Mouse (Mus musculus) stomach, adult 2 months (tissue): ENCODE data around the gene Vstm2a. TPM values are rescaled to one million over a fixed set of nuclear protein-coding genes. Genes with fewer than 3 reads are reported as not detected.

Source experiments
- polyA plus RNA-seq: library from polyadenylated mRNA; depleted of rRNA; stranded (reverse); fragments of >200 nt; gene quantifications from 2 replicates; pipeline ENCODE4 v1.2.3, GENCODE M21; 2012; rRNA removed

Gene Vstm2a
- not detected in 2 replicates for polyA plus RNA-seq

DNA sequence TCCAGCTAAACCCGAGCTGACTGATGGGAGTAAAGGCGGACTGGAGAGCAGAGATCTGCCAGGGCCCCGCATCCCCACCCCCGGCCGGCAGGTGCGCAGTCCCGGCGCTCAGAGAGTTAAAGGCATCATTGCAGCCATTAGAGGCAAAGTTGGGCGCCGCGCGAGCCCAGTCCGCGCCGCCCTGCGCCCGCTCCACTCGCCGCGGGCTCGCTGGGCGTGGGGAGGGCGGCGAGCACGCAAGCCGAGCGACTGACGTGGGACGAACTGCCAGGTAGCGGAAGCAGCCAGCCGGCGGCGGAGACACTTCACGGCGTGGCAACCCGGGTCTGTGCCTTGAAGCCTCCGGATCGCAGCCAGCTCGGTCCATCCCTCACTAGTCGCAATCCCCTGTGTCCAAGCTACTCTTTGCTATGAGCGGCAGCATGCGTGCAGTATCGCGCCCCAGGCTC is at the start of gene Vstm2a:
Gene Vstm2a, plus strand, starts transcription at position 252 of the 449 bp plus-strand sequence.

